Mouse (Mus musculus) erythroblast, embryonic 14.5 days (primary cell): ENCODE measurements around the gene Gm10318.

Experiments
- GATA1 ChIP-seq: IDR thresholded peaks from 2 replicates; pipeline ENCODE4 v1.6.1; 2012; ENCODE audit warnings: low read length, inconsistent platforms, mixed read lengths
- TAL1 ChIP-seq: IDR thresholded peaks from 3 replicates; pipeline ENCODE4 v1.6.1; 2012; ENCODE audit warnings: low read length, inconsistent platforms, mixed read lengths

GRCm38 (mm10) chr10:77886007-77886747, 33.5 kb downstream of the Gm10318 start:
- TF ChIP-seq GATA1 (no peak), TAL1 (no peak)
